Mouse (Mus musculus): Measurements from ENCODE around the gene Sh2d1a. TPM values are rescaled to one million over a fixed set of nuclear protein-coding genes. Genes with fewer than 3 reads are reported as not detected.
A peak's percentile ranks its signal among the peaks of the same experiment; 100 is the strongest.

Gene Sh2d1a
- polyA plus RNA-seq, 1 experiment from 2014 or later, result 0.10 TPM

GRCm38 (mm10) chrX:42548513-42548912 is 46.3 kb downstream of the Sh2d1a start:
- Histone ChIP-seq H3K27me3 (ENCODE audit: insufficient read depth, poor library complexity, severe bottlenecking) (no peaks in the 10 kb centered on the region), H3K9me3 (no peaks in the 10 kb centered on the region), H3K4me1 (replicated peaks) (no peaks in the 10 kb centered on the region), H3K27ac (no peak overlapping the region), H3K36me3 (no peaks in the 10 kb centered on the region), H3K4me3 (no peak overlapping the region)
- 86% methylated on average over 4 of the region's 4 CpGs for WGBS
- no peak for DNase-seq (ENCODE audit: low spot score)

GRCm38 (mm10) chrX:42557284-42557683 is 55.0 kb downstream of the Sh2d1a start:
- 22% methylated on average over 7 of the region's 7 CpGs for WGBS

GRCm38 (mm10) chrX:42558683-42559082 is 56.4 kb downstream of the Sh2d1a start:
- no peak for DNase-seq (ENCODE audit: low spot score)
- no peak overlapping the region for H3K4me3 ChIP-seq
- H3K27me3 ChIP-seq (ENCODE audit: insufficient read depth, poor library complexity, severe bottlenecking), result no peaks in the 10 kb centered on the region
- no peaks in the 10 kb centered on the region for H3K9me3 ChIP-seq
- H3K4me1 ChIP-seq (replicated peaks), result no peaks in the 10 kb centered on the region
- WGBS, result 73% methylated on average over 4 of the region's 4 CpGs
- H3K36me3 ChIP-seq, result no peaks in the 10 kb centered on the region
- H3K27ac ChIP-seq, result no peak overlapping the region

More at GRCm38 (mm10) chrX:42557284-42557683, 55.0 kb downstream of the Sh2d1a start:
- H3K4me1 ChIP-seq (replicated peaks), result no peaks in the 10 kb centered on the region
- no peak overlapping the region for H3K4me3 ChIP-seq
- H3K27ac ChIP-seq, result no peak overlapping the region
- H3K27me3 ChIP-seq (ENCODE audit: insufficient read depth, poor library complexity, severe bottlenecking), result no peaks in the 10 kb centered on the region
- H3K36me3 ChIP-seq, result no peaks in the 10 kb centered on the region
- DNase-seq (ENCODE audit: low spot score), result peak; percentile 42
- H3K9me3 ChIP-seq, result no peaks in the 10 kb centered on the region

Other genes with a start within 250 kb of the Sh2d1a start
- gene Tex13c2, start 12.8 kb upstream of the Sh2d1a start, polyA plus RNA-seq (2016; fragmentation: Nextera tagmentation; extraction: Ambion mirVana), result not detected in 2 replicates